26 mouse cellular contexts compared by ENCODE assay signal in the genomic region with DNA sequence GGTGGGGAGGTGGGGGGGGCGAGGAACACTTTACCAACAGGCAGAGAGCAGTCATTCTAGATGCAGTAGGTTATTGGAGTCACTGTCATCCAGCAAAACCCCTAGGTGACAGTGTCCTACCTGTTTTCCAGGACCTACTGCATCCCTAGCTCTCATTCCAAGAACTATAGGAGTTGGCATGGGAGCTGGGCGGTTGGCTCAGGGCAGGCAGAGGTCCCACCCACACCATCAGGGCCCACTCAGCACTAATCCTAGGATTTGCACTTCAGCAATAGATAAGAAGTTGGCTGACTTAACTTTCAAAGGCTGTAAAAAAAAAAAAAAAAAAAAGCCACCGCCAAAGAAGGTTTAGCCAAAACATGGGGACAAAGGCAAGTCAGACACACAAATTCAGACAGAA.
A peak's percentile ranks its signal among the peaks of the same experiment; 100 is the strongest.
DNase-seq lines count a peak whose midpoint lies in the region; ATAC-seq and TF ChIP-seq lines count a peak whose summit lies in the region.
"Had no signal": no experiment of that assay in that cellular context is flagged by ENCODE, and none has a peak within 500 bp of the region (broad histone marks: within the 10 kb centered on the region; RNA-seq: fewer than 3 reads in every experiment).

No protein-coding gene starts in this region.

- TF ChIP-seq CTCF in heart, postnatal 0 days (IDR thresholded peaks at IDR 0.05; ENCODE audit: low read depth) = no peak

- 26% methylated on average over 3 of the region's 3 CpGs for whole genome bisulfite sequencing in heart, postnatal 0 days
- 46% methylated on average over 3 of the region's 3 CpGs for WGBS in embryonic facial prominence, embryonic 10.5 days

- H3K9ac ChIP-seq in heart, postnatal 0 days (replicated peaks; ENCODE audit: low read depth, low read length) = no peak overlapping the region
- H3K9ac ChIP-seq in ES-E14 (ENCODE audit: insufficient read depth, low read depth, low read length, poor library complexity, severe bottlenecking) = no peak overlapping the region
- H3K9ac ChIP-seq: embryonic facial prominence, embryonic 12.5 days; embryonic facial prominence, embryonic 15.5 days; forebrain, postnatal 0 days; heart, embryonic 13.5 days; hindbrain, embryonic 14.5 days had no signal

- H3K4me2 ChIP-seq in heart, postnatal 0 days (ENCODE audit: low read depth, low read length) = no peak overlapping the region
- H3K4me2 ChIP-seq: embryonic facial prominence, embryonic 12.5 days; embryonic facial prominence, embryonic 15.5 days; heart, embryonic 13.5 days; hindbrain, embryonic 14.5 days had no signal

- peak; percentile 42 to 46 for DNase-seq in cerebellum, postnatal 25 days
- no peak for DNase-seq in cerebellum, adult 9-11 months
- DNase-seq in heart, postnatal 0 days (ENCODE audit: low spot score) = no peak
- DNase-seq in heart, adult 8-10 months (ENCODE audit: low spot score) = no peak
- DNase-seq in ES-E14 (ENCODE audit: low read depth, low spot score) = no peak
- DNase-seq in embryonic facial prominence, embryonic 10.5 days (ENCODE audit: low spot score) = peak; percentile 8
- DNase-seq in urinary bladder, adult 18-20 months (ENCODE audit: low spot score in 2 of 2) = no peak
- DNase-seq: adrenal gland, adult 2 months; adrenal gland, postnatal 14 days; B cell, adult 2 months; cerebellum, adult 18-20 months; cerebellum, adult 9-10 months; forebrain, postnatal 0 days; gastrocnemius, postnatal 36 days; heart, postnatal 14 days; heart, postnatal 4 days; kidney, adult 18-20 months had no signal

- no peak overlapping the region for H3K27ac ChIP-seq in heart, postnatal 0 days (ENCODE audit: low read depth)
- H3K27ac ChIP-seq in ES-E14 (ENCODE audit: insufficient read depth, low read depth, low read length, poor library complexity, severe bottlenecking) = no peak overlapping the region
- H3K27ac ChIP-seq in embryonic facial prominence, embryonic 10.5 days (replicated peaks) = no peak overlapping the region
- H3K27ac ChIP-seq: embryonic facial prominence, embryonic 12.5 days; embryonic facial prominence, embryonic 15.5 days; heart, embryonic 13.5 days; hindbrain, embryonic 14.5 days; hindbrain, postnatal 0 days had no signal

- no peaks in the 10 kb centered on the region for H3K27me3 ChIP-seq in heart, postnatal 0 days (ENCODE audit: control insufficient read depth, insufficient read depth, low read length)
- H3K27me3 ChIP-seq in embryonic facial prominence, embryonic 10.5 days (replicated peaks; ENCODE audit: low read depth, poor library complexity, severe bottlenecking) = no peaks in the 10 kb centered on the region
- H3K27me3 ChIP-seq: CH12.LX; embryonic facial prominence, embryonic 12.5 days; embryonic facial prominence, embryonic 15.5 days; heart, embryonic 13.5 days had no signal

- H3K4me3 ChIP-seq in heart, postnatal 0 days (ENCODE audit: low read depth, low read length) = no peak overlapping the region
- no peak overlapping the region for H3K4me3 ChIP-seq in ES-E14 (ENCODE audit: insufficient read depth in 1 of 2, low read depth in 1 of 2, low read length in 2 of 2, poor library complexity in 1 of 2, severe bottlenecking in 1 of 2)
- H3K4me3 ChIP-seq in embryonic facial prominence, embryonic 10.5 days = no peak overlapping the region
- H3K4me3 ChIP-seq: embryonic facial prominence, embryonic 12.5 days; embryonic facial prominence, embryonic 15.5 days; heart, embryonic 13.5 days had no signal

- in situ Hi-C loops in ES-E14 (cut with MboI; ENCODE audit: low sequenced_read_pairs in 2 of 2, unreplicated experiment in 2 of 2) = no loop called here

- TF ChIP-seq EP300 in heart, postnatal 0 days (IDR thresholded peaks at IDR 0.05; ENCODE audit: low read depth) = no peak

- H3K36me3 ChIP-seq in heart, postnatal 0 days (replicated peaks; ENCODE audit: control insufficient read depth, insufficient read depth, low read length) = no peaks in the 10 kb centered on the region
- H3K36me3 ChIP-seq in ES-E14 (ENCODE audit: control insufficient read depth, insufficient read depth, low read length, poor library complexity, severe bottlenecking) = no peaks in the 10 kb centered on the region
- no peaks in the 10 kb centered on the region for H3K36me3 ChIP-seq in embryonic facial prominence, embryonic 10.5 days (replicated peaks)
- H3K36me3 ChIP-seq: embryonic facial prominence, embryonic 12.5 days; embryonic facial prominence, embryonic 15.5 days; heart, embryonic 13.5 days had no signal

- no peaks in the 10 kb centered on the region for H3K4me1 ChIP-seq in heart, postnatal 0 days (ENCODE audit: control insufficient read depth, insufficient read depth)
- no peaks in the 10 kb centered on the region for H3K4me1 ChIP-seq in ES-E14 (ENCODE audit: control insufficient read depth in 2 of 2, insufficient read depth in 2 of 2, low read length in 2 of 2, poor library complexity in 1 of 2)
- peaks cover 3% of the 10 kb centered on the region; the same call in 1 of the 2 replicates for H3K4me1 ChIP-seq in embryonic facial prominence, embryonic 10.5 days
- H3K4me1 ChIP-seq: embryonic facial prominence, embryonic 15.5 days had no signal

- ATAC-seq in heart, postnatal 0 days (ENCODE audit: insufficient read depth, low read depth) = peak; percentile 53; the same call in 1 of the 2 replicates
- ATAC-seq: forebrain, embryonic 14.5 days; forebrain, postnatal 0 days; hindbrain, postnatal 0 days; inflammation-experienced regulatory T-cells, adult 6 months; intestine, embryonic 16.5 days had no signal

- no peaks in the 10 kb centered on the region for H3K9me3 ChIP-seq in heart, postnatal 0 days (replicated peaks; ENCODE audit: control insufficient read depth, low read length)
- no peaks in the 10 kb centered on the region for H3K9me3 ChIP-seq in ES-E14 (ENCODE audit: control insufficient read depth, insufficient read depth, low read depth, low read length)
- no peaks in the 10 kb centered on the region for H3K9me3 ChIP-seq in embryonic facial prominence, embryonic 10.5 days
- H3K9me3 ChIP-seq: embryonic facial prominence, embryonic 12.5 days; embryonic facial prominence, embryonic 15.5 days; heart, embryonic 13.5 days had no signal

TF ChIP-seq in ES-E14, 5 proteins besides CTCF, POLR2A, EP300 and RAD21:
- TF ChIP-seq CHD2 (IDR thresholded peaks at IDR 0.05; ENCODE audit: low read depth, low read length) (no peak), ZC3H11A (IDR thresholded peaks at IDR 0.05; ENCODE audit: borderline replicate concordance, low read depth, low read length) (no peak), MAFK (IDR thresholded peaks at IDR 0.05; ENCODE audit: insufficient read depth, low read depth, low read length) (no peak), ZNF384 (IDR thresholded peaks at IDR 0.05; ENCODE audit: low read depth, low read length) (0 out of 2 replicates have a peak, but pooled peaks have one; percentile 11), HCFC1 (IDR thresholded peaks at IDR 0.05; ENCODE audit: borderline replicate concordance, insufficient read depth, low read length) (no peak)

Comparison
In these comparisons a context has a peak if more than half of its experiments do, and no peak if none do; other contexts are left out.
1. DNase-seq: peak in cerebellum, postnatal 25 days (2 of 2) and embryonic facial prominence, embryonic 10.5 days (single experiment); none in cerebellum, adult 9-11 months (single experiment), heart, postnatal 0 days (single experiment), heart, adult 8-10 months (single experiment), ES-E14 (single experiment) and urinary bladder, adult 18-20 months (0 of 2).